Mouse (Mus musculus) lung, adult 2 months (tissue): ENCODE data around the gene Dzip1l.

Experiments
- CTCF ChIP-seq: fragments of 200-500 bp; IDR thresholded peaks from 2 replicates; pipeline ENCODE4 v1.5.1; 2011; ENCODE audit warnings: mild to moderate bottlenecking, low read length, control low read depth; ENCODE audit not compliant: insufficient read depth
- POLR2A ChIP-seq: fragments of 200-500 bp; IDR thresholded peaks from 2 replicates; pipeline ENCODE4 v1.6.1; 2011; ENCODE audit warnings: low read depth, mild to moderate bottlenecking, control low read depth, low read length, borderline replicate concordance; ENCODE audit errors: extremely low read depth

GRCm38 (mm10) chr9:99636776-99637175 is 7.5 kb downstream of the Dzip1l start:
- TF ChIP-seq POLR2A (no peak), CTCF (no peak)
